Mouse (Mus musculus) urinary bladder, postnatal 4 days (tissue): Measurements from ENCODE around the gene Cacnb4.

Experiments
- DNase-seq, 2 experiments: peaks; one replicate each; pipeline ENCODE4 v3.0.0; 2021 to 2022; ENCODE audit warnings: low spot score in 2 of 2

The Cacnb4 gene

GRCm38 (mm10) chr2:52570171-52570570 is 106.5 kb downstream of the Cacnb4 start:
- DNase-seq = no peak

GRCm38 (mm10) chr2:52568131-52568530 is 108.5 kb downstream of the Cacnb4 start:
- DNase-seq = no peak

GRCm38 (mm10) chr2:52567421-52567820 is 109.2 kb downstream of the Cacnb4 start:
- no peak for DNase-seq

DNA sequence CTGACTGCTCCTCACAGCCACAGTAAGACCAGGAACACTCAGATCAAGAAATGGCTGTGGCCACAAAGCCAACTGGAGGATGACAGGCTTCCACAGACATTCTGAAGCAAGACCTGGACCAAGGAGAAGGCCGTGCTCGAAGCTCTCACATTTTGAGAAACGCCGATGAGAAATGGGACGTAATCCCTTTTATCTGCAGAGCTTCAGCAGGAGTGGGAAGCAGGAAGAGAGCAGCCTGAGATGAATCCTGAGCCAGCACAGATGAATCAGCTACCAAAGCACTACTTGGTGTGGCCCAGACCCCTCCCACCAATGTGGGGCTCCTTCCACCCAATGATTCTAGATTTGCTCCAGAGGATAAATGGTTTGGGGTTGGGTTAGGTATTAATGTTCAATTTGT is 113.4 kb downstream of the Cacnb4 start:
- no peak for DNase-seq

DNA sequence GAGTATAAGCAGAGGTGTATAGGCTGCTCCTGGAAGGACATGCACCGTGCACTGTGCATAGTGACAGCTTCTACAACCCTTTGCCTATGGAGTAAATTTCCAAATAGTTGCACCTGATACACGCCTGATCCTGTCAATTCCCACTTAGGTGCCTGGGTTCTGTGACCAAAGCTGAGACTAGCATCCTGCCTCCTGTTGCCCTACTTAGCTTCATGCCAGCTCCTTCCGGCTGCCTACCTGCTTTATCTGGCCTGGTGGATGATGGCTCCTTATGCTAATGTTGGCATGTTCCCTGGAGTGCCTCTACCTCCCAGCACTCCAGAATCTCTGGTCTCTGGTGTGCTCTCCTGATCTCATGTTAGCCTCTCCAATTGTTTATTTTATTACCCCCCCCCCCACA is 114.3 kb downstream of the Cacnb4 start:
- DNase-seq = no peak

GRCm38 (mm10) chr2:52561137-52561536 is 115.5 kb downstream of the Cacnb4 start:
- DNase-seq = no peak

GRCm38 (mm10) chr2:52560266-52560665 is 116.4 kb downstream of the Cacnb4 start:
- DNase-seq = no peak

- DNase-seq = no peak
Measured at GRCm38 (mm10) chr2:52558411-52558810, 118.2 kb downstream of the Cacnb4 start.

DNA sequence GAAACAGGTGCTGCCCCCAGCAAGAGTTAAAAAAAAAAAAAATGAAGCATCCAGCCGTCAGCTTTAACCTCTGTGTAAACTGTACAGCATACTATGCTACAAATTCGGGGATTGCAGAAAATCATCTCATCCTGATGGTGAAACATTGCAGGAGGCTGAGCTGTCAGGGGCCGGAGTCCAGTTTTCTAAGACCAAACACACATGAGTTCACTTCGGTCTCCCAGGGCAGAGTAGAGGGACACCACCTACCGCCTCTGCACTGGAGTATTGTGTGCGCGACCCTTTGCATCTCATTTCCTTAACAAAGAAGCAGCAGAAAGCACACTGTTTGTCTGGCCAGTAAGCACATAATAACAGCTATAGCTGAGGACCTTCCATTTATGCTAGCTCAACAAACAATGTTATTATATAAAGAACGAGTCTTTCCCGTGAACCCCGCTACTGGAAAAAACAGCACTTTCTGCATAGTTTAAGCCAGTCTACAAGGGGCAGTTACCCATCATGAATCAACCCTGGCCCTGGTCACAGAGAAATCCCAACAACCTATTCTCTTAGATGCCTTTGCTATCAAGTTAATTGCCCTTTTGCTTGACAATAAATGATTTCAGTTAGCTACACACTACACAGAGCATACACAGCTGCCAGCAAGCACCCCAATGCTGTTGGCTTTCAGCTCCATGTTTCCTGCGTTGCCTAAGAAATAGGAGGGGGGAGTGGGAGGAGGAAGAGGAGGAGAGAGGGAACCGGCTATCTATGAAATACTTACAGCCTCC is 118.9 kb downstream of the Cacnb4 start:
- DNase-seq = no peak

- no peak for DNase-seq
Measured at GRCm38 (mm10) chr2:52556961-52557326, 119.7 kb downstream of the Cacnb4 start.

DNA sequence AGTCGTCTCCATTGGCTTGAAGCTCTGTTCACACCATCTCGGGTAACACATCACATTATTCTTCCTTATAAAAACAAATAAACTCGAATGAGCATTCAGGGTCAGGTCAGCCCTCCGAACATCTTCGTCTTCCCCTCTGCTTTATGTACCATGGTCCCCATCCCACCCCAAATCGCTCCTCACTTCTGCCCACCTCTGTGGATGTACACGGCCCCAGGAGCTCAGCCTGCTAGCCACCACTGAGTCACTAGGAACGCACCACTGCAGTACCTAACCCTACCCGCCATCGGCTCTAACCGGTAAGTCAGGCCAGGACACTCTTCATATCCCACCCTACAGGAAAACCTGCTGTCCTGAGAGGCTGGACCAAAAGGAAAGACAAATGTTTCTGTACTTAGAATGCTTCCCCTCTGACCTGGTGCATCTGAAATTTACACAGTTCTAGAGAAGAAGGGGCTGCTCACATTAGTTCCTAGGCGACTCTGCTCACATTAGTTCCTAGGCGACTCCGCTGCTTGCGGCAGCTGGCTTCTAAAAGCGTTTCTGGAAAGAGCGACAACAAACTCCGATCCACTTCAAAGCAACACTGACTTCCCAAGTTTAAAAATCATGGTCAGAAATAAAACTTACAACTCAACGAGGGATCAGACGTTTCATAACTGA is 120.2 kb downstream of the Cacnb4 start:
- no peak for DNase-seq

DNA sequence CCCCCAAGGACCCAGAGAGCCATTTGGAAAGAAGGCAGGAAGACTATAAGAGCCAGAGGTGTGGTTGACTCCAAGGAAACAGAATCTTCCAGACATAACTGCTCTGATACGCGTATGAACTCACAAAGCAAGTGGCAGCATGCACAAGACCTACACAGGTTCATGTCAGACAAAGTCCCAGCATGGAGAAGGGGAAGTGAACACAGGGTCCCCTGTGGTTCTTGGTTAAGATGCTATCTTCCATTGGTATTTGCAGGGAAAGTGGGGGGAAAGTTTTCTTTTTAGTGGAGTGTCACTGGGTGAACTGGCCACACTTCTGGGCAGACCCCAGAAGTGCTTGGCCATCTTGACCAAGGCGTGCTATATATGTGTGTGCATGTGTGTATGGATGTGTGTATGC is 128.2 kb downstream of the Cacnb4 start:
- DNase-seq = no peak

- no peak for DNase-seq
Measured at GRCm38 (mm10) chr2:52547331-52547730, 129.3 kb downstream of the Cacnb4 start.

DNA sequence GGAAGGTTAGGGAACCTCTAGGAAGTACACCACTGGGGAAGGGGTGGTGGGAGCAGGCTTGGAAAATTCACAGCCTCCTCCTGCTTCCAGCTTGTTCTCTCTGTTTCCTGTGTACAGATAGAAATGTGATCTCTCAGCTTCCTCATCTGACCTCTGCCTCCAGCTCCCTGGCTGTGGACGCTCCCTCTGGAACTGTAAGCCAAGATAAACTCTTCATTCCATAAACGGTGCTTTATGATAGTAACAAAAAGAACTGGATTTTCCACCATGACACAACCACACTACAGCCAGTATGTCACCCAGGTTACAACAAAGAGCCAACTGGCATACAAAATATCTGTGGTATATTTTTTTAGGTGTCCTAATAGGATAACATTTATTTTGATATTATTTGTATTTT is 132.1 kb downstream of the Cacnb4 start:
- DNase-seq = no peak

- no peak for DNase-seq
Measured at GRCm38 (mm10) chr2:52541068-52541467, 135.6 kb downstream of the Cacnb4 start.

DNA sequence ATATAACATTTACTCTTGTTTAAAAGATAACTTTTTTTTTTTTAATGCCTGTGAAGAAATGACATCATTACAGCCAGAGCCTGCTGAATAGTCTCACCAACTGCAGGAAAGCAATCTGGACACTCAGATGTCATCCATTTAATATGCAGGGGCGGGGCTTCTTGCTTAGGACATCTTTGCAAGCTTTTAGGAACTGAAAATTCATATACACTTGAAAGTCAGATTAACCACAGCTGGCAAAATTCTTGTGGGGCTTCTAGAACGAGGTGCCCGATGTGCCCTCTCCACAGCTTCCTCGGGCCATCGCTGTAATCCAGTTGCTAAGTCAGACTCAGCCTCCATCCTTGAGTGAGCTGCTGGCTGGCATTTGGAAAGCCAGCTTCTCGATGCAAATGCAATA is 137.3 kb downstream of the Cacnb4 start:
- no peak for DNase-seq

DNA sequence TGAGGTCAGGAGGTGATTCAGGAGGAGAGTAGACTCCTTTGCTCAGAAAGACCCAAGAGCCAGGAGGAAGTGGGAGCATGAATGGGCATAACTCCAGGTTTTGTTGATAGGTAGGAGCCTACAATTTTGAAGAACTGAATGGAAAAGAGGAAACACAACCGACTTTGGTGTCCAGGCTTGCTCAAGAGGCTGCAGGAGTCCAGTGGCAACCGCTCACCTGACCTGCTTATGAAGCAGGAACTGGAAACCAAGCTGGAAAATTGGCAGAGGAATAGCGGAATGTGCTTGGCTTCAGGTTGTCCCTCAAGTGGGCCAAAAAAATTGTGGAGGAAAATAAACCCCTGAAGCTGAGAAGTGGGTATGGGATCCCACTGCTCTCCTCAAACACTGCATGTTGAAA is 139.0 kb downstream of the Cacnb4 start:
- no peak for DNase-seq

- no peak for DNase-seq
Measured at GRCm38 (mm10) chr2:52537155-52537554, 139.5 kb downstream of the Cacnb4 start.

DNA sequence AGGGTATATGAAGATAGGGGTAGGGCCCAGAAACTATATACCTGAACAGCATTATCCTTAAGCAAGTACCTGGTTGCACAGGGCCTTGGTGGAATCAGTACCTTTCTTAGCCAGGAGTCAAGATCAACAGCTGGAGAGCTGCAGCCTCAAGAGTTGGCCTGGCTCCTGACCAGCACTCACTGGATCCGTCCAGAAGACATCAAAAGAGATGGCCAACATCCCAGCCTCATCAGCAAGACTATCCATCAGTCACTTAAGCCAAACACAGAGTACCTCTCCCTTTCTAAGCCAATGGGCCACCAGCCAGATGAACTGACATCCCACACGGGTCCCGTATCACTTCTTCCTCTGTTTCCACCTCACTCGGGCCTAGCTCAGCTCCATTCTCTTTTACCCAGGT is 140.1 kb downstream of the Cacnb4 start:
- DNase-seq = no peak

DNA sequence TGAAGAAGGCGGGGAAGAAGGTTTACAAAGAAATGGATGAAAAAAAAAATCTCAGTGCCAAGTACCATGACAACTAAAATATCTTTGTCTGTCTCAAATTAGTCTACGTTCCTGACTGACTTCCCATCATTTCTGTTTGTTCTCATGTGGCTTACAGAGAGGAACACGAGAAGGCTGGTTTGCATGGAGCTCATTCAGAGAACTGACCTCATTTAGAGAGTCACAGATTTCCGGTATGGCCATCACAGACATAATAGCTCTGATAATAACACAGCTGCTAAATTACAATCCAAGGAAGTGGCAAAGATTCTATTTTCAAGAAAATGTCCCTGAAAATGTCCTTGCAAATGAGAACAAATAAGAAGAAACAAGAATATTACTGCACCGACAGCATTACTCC is 142.9 kb downstream of the Cacnb4 start:
- no peak for DNase-seq

GRCm38 (mm10) chr2:52530521-52530920 is 146.1 kb downstream of the Cacnb4 start:
- no peak for DNase-seq

DNA sequence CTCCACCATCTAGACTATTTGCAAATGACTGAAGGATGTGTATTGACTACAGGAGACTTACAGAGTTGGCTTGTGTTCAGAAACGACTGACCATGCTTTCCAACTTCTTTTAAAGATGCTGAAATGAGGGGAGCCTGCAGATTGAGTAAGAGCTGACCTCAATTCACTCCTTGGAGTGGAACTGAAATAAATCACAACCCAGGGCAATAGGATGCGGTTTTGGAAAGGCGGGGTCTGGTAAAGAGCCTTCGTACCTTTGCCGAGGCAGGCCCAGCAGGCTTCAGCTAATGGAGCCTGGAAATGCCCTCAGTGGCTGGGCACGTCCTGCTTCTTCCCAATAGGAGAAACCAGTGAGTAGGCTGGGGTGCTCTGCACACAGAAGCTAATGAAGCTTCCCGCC is 147.4 kb downstream of the Cacnb4 start:
- no peak for DNase-seq

DNA sequence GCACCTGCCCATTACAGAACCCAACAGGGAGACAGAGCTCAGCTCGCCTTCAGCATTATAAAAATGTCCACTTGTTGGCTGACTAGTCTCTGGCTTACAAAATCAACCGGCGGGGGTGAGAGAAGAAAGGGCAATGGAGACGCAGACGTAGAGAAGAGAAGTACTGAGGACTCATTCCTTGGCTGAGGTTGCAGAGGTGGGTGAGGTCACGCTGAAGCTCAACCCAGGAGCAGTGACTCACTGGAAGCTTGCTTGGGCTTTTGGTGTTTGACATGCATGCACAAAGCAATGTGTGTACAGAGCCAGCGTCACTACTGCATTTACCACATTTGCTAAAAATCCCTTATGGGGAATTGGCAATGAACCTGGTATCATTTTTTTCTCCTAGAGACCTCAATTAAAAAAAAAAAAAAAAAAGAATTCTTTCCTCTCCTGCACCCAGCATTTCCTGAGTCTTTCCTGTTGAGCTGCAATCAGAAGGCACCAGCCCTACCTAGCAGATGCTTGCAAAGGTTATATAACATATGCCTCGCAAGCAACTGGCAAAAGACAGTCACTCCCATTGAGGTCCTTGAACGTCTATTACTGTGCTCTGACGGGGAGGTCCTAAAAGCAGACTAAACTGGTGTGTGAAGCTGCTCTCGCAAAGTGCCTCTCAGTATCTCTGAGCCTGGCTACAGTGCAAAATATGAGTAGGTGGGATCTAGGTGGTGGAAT is 150.6 kb downstream of the Cacnb4 start:
- DNase-seq = no peak
